Mouse (Mus musculus): ENCODE results near the gene Msantd3. TPM values are rescaled to one million over a fixed set of nuclear protein-coding genes. Genes with fewer than 3 reads are reported as not detected.

Msantd3 gene
- polyA plus RNA-seq, 1 experiment = 24.5 TPM

DNA sequence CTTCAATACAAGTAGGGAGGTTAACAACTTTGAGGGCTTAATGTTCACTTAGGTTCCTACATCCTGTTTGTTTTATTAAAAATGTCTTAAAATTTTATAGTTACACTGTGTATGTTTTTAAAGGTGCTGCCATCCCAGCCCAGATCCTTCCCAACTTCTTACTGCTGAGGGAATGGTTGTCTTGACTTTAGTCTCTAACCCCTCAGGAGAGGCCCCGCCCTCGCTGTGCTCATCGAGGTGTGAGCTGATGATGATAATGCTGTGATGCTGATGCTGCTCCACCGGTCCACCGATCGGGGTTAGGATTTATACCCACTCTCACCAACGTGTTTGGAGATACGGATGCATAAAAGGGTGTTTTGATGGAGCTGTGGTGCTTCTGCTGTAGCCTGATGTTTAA is 22.1 kb downstream of the Msantd3 start:
- no peak overlapping the region for H3K4me2 ChIP-seq (ENCODE audit: low read depth)
- H3ac ChIP-seq (ENCODE audit: control insufficient read depth, insufficient read length) = no peak overlapping the region
- H3K36me3 ChIP-seq (ENCODE audit: control insufficient read depth, insufficient read depth) = peaks cover 17% of the 10 kb centered on the region
- peaks cover 14% of the 10 kb centered on the region for H3K79me2 ChIP-seq (ENCODE audit: control insufficient read depth, insufficient read depth)
- H3K4me3 ChIP-seq = no peak overlapping the region
- H3K27me3 ChIP-seq (ENCODE audit: control insufficient read depth, insufficient read depth, insufficient read length) = no peaks in the 10 kb centered on the region
- TF ChIP-seq MAX (IDR thresholded peaks at IDR 0.05; ENCODE audit: low read depth) = no peak
- no peak for TF ChIP-seq POLR2AphosphoS2 (IDR thresholded peaks at IDR 0.05; ENCODE audit: insufficient read length, low read depth)
- no peak for TF ChIP-seq MYOD1 (IDR thresholded peaks at IDR 0.05; ENCODE audit: control insufficient read depth in 1 of 3, insufficient read length in 2 of 3, low read depth in 2 of 3)
- no peak for TF ChIP-seq TCF3 (IDR thresholded peaks at IDR 0.05; ENCODE audit: insufficient read length, low read depth)
- no peak for TF ChIP-seq E2F4 (IDR thresholded peaks at IDR 0.05; ENCODE audit: insufficient read depth)
- no peak for TF ChIP-seq REST (IDR thresholded peaks at IDR 0.05; ENCODE audit: insufficient read depth, insufficient read length)
- TF ChIP-seq MYOG (IDR thresholded peaks at IDR 0.05; ENCODE audit: control insufficient read depth in 1 of 3, insufficient read depth in 1 of 3, insufficient read length in 2 of 3, low read depth in 2 of 3) = no peak
- no peak for TF ChIP-seq SRF (IDR thresholded peaks at IDR 0.05; ENCODE audit: control insufficient read depth, insufficient read length, low read depth)
- TF ChIP-seq POLR2A (IDR thresholded peaks at IDR 0.05; ENCODE audit: insufficient read length, low read depth) = no peak
- TF ChIP-seq CEBPB (IDR thresholded peaks at IDR 0.05; ENCODE audit: insufficient read depth, poor library complexity, severe bottlenecking) = no peak
- no peak for TF ChIP-seq USF1 (IDR thresholded peaks at IDR 0.05; ENCODE audit: low read depth)
- no peak for TF ChIP-seq TCF12 (IDR thresholded peaks at IDR 0.05; ENCODE audit: insufficient read depth, poor library complexity, severe bottlenecking)

DNA sequence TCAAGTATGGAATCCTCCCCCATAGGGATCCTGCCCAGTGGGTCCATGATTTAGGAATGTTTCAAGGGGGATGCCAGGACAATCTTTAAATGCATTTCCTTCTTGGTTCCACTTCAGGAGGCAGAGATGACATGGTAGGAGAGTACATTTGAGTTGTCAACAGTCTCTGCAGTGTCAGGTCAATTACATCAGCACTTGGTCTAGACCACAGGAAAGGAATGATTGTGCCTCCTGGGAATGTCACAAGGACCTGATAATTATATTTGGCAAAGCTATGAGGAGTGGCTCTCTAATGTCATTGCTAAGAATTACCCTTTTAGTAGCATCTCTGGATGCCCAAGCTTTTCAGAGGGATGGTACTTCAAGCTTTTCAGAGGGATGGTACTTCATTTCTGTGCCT is 25.2 kb downstream of the Msantd3 start:
- Histone ChIP-seq H3K27me3 (ENCODE audit: control insufficient read depth, insufficient read depth, insufficient read length) (no peaks in the 10 kb centered on the region), H3K4me3 (no peak overlapping the region), H3K79me2 (ENCODE audit: control insufficient read depth, insufficient read depth) (no peaks in the 10 kb centered on the region), H3K36me3 (ENCODE audit: control insufficient read depth, insufficient read depth) (peaks cover 11% of the 10 kb centered on the region), H3K4me2 (ENCODE audit: low read depth) (no peak overlapping the region), H3ac (ENCODE audit: control insufficient read depth, insufficient read length) (no peak overlapping the region)
- TF ChIP-seq USF1 (IDR thresholded peaks at IDR 0.05; ENCODE audit: low read depth) (no peak), TCF3 (IDR thresholded peaks at IDR 0.05; ENCODE audit: insufficient read length, low read depth) (no peak), MYOG (IDR thresholded peaks at IDR 0.05; ENCODE audit: control insufficient read depth in 1 of 3, insufficient read depth in 1 of 3, insufficient read length in 2 of 3, low read depth in 2 of 3) (no peak), REST (IDR thresholded peaks at IDR 0.05; ENCODE audit: insufficient read depth, insufficient read length) (no peak), SRF (IDR thresholded peaks at IDR 0.05; ENCODE audit: control insufficient read depth, insufficient read length, low read depth) (no peak), CEBPB (IDR thresholded peaks at IDR 0.05; ENCODE audit: insufficient read depth, poor library complexity, severe bottlenecking) (peak; percentile 65; the same call in 1 of the 2 replicates), POLR2A (IDR thresholded peaks at IDR 0.05; ENCODE audit: insufficient read length, low read depth) (no peak)

- TF ChIP-seq MAX (IDR thresholded peaks at IDR 0.05; ENCODE audit: low read depth) (no peak), USF1 (IDR thresholded peaks at IDR 0.05; ENCODE audit: low read depth) (no peak), MYOD1 (IDR thresholded peaks at IDR 0.05; ENCODE audit: control insufficient read depth in 1 of 3, insufficient read length in 2 of 3, low read depth in 2 of 3) (no peak), REST (IDR thresholded peaks at IDR 0.05; ENCODE audit: insufficient read depth, insufficient read length) (no peak), POLR2AphosphoS2 (IDR thresholded peaks at IDR 0.05; ENCODE audit: insufficient read length, low read depth) (no peak), POLR2A (IDR thresholded peaks at IDR 0.05; ENCODE audit: insufficient read length, low read depth) (no peak), CEBPB (IDR thresholded peaks at IDR 0.05; ENCODE audit: insufficient read depth, poor library complexity, severe bottlenecking) (no peak), TCF3 (IDR thresholded peaks at IDR 0.05; ENCODE audit: insufficient read length, low read depth) (no peak), MYOG (IDR thresholded peaks at IDR 0.05; ENCODE audit: control insufficient read depth in 1 of 3, insufficient read depth in 1 of 3, insufficient read length in 2 of 3, low read depth in 2 of 3) (no peak), TCF12 (IDR thresholded peaks at IDR 0.05; ENCODE audit: insufficient read depth, poor library complexity, severe bottlenecking) (no peak), SRF (IDR thresholded peaks at IDR 0.05; ENCODE audit: control insufficient read depth, insufficient read length, low read depth) (no peak), E2F4 (IDR thresholded peaks at IDR 0.05; ENCODE audit: insufficient read depth) (no peak)
- Histone ChIP-seq H3K36me3 (ENCODE audit: control insufficient read depth, insufficient read depth) (no peaks in the 10 kb centered on the region), H3ac (ENCODE audit: control insufficient read depth, insufficient read length) (no peak overlapping the region), H3K27me3 (ENCODE audit: control insufficient read depth, insufficient read depth, insufficient read length) (no peaks in the 10 kb centered on the region), H3K4me3 (no peak overlapping the region), H3K4me2 (ENCODE audit: low read depth) (no peak overlapping the region), H3K79me2 (ENCODE audit: control insufficient read depth, insufficient read depth) (no peaks in the 10 kb centered on the region)
These were observed 36.6 kb downstream of the Msantd3 start for GRCm38 (mm10) chr4:48576361-48576760.

- TF ChIP-seq SRF (IDR thresholded peaks at IDR 0.05; ENCODE audit: control insufficient read depth, insufficient read length, low read depth) (no peak), CEBPB (IDR thresholded peaks at IDR 0.05; ENCODE audit: insufficient read depth, poor library complexity, severe bottlenecking) (no peak), POLR2A (IDR thresholded peaks at IDR 0.05; ENCODE audit: insufficient read length, low read depth) (no peak), REST (IDR thresholded peaks at IDR 0.05; ENCODE audit: insufficient read depth, insufficient read length) (no peak), TCF3 (IDR thresholded peaks at IDR 0.05; ENCODE audit: insufficient read length, low read depth) (no peak)
- Histone ChIP-seq H3K4me2 (ENCODE audit: low read depth) (no peak overlapping the region), H3K36me3 (ENCODE audit: control insufficient read depth, insufficient read depth) (no peaks in the 10 kb centered on the region), H3K4me3 (no peak overlapping the region), H3K79me2 (ENCODE audit: control insufficient read depth, insufficient read depth) (no peaks in the 10 kb centered on the region), H3ac (ENCODE audit: control insufficient read depth, insufficient read length) (no peak overlapping the region), H3K27me3 (ENCODE audit: control insufficient read depth, insufficient read depth, insufficient read length) (no peaks in the 10 kb centered on the region)
These were observed 38.1 kb downstream of the Msantd3 start for GRCm38 (mm10) chr4:48577831-48578230.

DNA sequence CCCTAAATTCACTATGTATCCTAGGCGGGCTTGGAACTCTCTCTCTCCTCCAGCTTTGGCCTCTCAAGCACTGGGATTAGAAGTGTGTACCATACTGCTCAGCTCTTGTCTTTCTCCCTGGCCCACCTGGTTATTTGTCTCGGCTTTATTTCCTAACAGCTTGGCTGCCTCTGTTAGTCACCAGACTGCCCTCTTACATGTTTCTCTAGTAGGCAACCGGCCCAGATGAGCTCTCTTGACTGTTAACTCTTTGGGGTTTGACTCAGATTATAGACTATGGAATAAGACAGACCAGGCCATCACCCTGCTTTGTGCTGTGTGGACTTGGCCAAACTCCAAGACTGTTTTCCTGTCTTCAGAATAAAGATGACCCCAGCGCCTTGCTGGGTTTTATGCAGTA is 38.7 kb downstream of the Msantd3 start:
- Histone ChIP-seq H3K79me2 (ENCODE audit: control insufficient read depth, insufficient read depth) (no peaks in the 10 kb centered on the region), H3K36me3 (ENCODE audit: control insufficient read depth, insufficient read depth) (no peaks in the 10 kb centered on the region), H3ac (ENCODE audit: control insufficient read depth, insufficient read length) (no peak overlapping the region), H3K27me3 (ENCODE audit: control insufficient read depth, insufficient read depth, insufficient read length) (no peaks in the 10 kb centered on the region), H3K4me3 (no peak overlapping the region), H3K4me2 (ENCODE audit: low read depth) (no peak overlapping the region)
- no peak for TF ChIP-seq TCF3 (IDR thresholded peaks at IDR 0.05; ENCODE audit: insufficient read length, low read depth)
- no peak for TF ChIP-seq E2F4 (IDR thresholded peaks at IDR 0.05; ENCODE audit: insufficient read depth)
- TF ChIP-seq USF1 (IDR thresholded peaks at IDR 0.05; ENCODE audit: low read depth) = no peak
- TF ChIP-seq POLR2A (IDR thresholded peaks at IDR 0.05; ENCODE audit: insufficient read length, low read depth) = no peak
- no peak for TF ChIP-seq CEBPB (IDR thresholded peaks at IDR 0.05; ENCODE audit: insufficient read depth, poor library complexity, severe bottlenecking)
- TF ChIP-seq MAX (IDR thresholded peaks at IDR 0.05; ENCODE audit: low read depth) = no peak
- no peak for TF ChIP-seq MYOD1 (IDR thresholded peaks at IDR 0.05; ENCODE audit: control insufficient read depth in 1 of 3, insufficient read length in 2 of 3, low read depth in 2 of 3)
- TF ChIP-seq REST (IDR thresholded peaks at IDR 0.05; ENCODE audit: insufficient read depth, insufficient read length) = no peak
- TF ChIP-seq SRF (IDR thresholded peaks at IDR 0.05; ENCODE audit: control insufficient read depth, insufficient read length, low read depth) = no peak
- TF ChIP-seq MYOG (IDR thresholded peaks at IDR 0.05; ENCODE audit: control insufficient read depth in 1 of 3, insufficient read depth in 1 of 3, insufficient read length in 2 of 3, low read depth in 2 of 3) = no peak
- TF ChIP-seq TCF12 (IDR thresholded peaks at IDR 0.05; ENCODE audit: insufficient read depth, poor library complexity, severe bottlenecking) = no peak
- TF ChIP-seq POLR2AphosphoS2 (IDR thresholded peaks at IDR 0.05; ENCODE audit: insufficient read length, low read depth) = no peak

Data from myocyte (in vitro differentiated cells).